Mouse (Mus musculus) midbrain, embryonic 14.5 days (tissue): Measurements from ENCODE around the gene Tmem186. TPM values are rescaled to one million over a fixed set of nuclear protein-coding genes. Genes with fewer than 3 reads are reported as not detected.

Source experiments
- ATAC-seq: fragments of 200-750 bp; cut with Nextera tagmentation; 2 replicates; pipeline ENCODE4 v1.8.0; 2017; ENCODE audit warnings: moderate number of reproducible peaks, moderate library complexity; ENCODE audit not compliant: low FRiP score, low TSS enrichment
- DNase-seq: peaks from one replicate; pipeline ENCODE4 v3.0.0-alpha.2; 2015
- H3K27ac ChIP-seq: fragments of 300-500 bp; sonication (generic); replicated peaks from 2 replicates; pipeline ENCODE4 v1.5.1; 2014; ENCODE audit warnings: mild to moderate bottlenecking, low read depth, low read length, moderate library complexity
- H3K27me3 ChIP-seq: fragments of 300-500 bp; sonication (generic); 2 replicates; pipeline ENCODE4 v1.6.1; 2014; ENCODE audit warnings: low read length, control low read depth, mixed read lengths; ENCODE audit not compliant: control insufficient read depth, insufficient read depth
- H3K36me3 ChIP-seq: fragments of 300-500 bp; sonication (generic); 2 replicates; pipeline ENCODE4 v1.6.1; 2014; ENCODE audit warnings: low read length, control low read depth; ENCODE audit not compliant: control insufficient read depth, insufficient read depth
- H3K4me1 ChIP-seq: fragments of 300-500 bp; sonication (generic); 2 replicates; pipeline ENCODE4 v1.6.1; 2014; ENCODE audit warnings: mild to moderate bottlenecking, antibody characterized with exemption, low read length, control low read depth; ENCODE audit not compliant: control insufficient read depth, insufficient read depth
- H3K4me2 ChIP-seq: fragments of 300-500 bp; sonication (generic); 2 replicates; pipeline ENCODE4 v1.6.1; 2014; ENCODE audit warnings: mild to moderate bottlenecking, low read length, moderate library complexity
- H3K4me3 ChIP-seq: fragments of 300-500 bp; sonication (generic); replicated peaks from 2 replicates; pipeline ENCODE4 v1.5.1; 2014; ENCODE audit warnings: low read depth, low read length
- H3K9ac ChIP-seq: fragments of 300-500 bp; sonication (generic); replicated peaks from 2 replicates; pipeline ENCODE4 v1.6.1; 2014; ENCODE audit warnings: mild to moderate bottlenecking, low read length, moderate library complexity
- H3K9me3 ChIP-seq: fragments of 300-500 bp; sonication (generic); 2 replicates; pipeline ENCODE4 v1.6.1; 2016; ENCODE audit warnings: low read length, control low read depth, mixed read lengths; ENCODE audit not compliant: control insufficient read depth
- WGBS: fragments of 180-500 bp; shearing (Covaris S2); extraction: QIAGEN DNeasy Blood & Tissue Kit; methylation state at CpG from one replicate; pipeline ENCODE4 v1.1.7; 2014; 5-methylcytosine and 5-hydroxymethylcytosine counted together
- polyA plus RNA-seq: library from polyadenylated mRNA; unstranded; fragments of >200 nt; fragmentation: Nextera tagmentation; extraction: Ambion mirVana; gene quantifications from 2 replicates; pipeline ENCODE4 v1.2.1, GENCODE M21; 2014

Gene Tmem186
- 16.1 and 17.2 TPM in 2 replicates for polyA plus RNA-seq

- Histone ChIP-seq H3K27ac (peak within 1 kb of the TSS; percentile 78), H3K4me1 (peaks cover 14% of the 10 kb centered on the region), H3K4me2 (peak within 1 kb of the TSS; percentile 94), H3K36me3 (peaks cover 33% of the 10 kb centered on the region), H3K27me3 (no peaks in the 10 kb centered on the region), H3K9ac (peak within 1 kb of the TSS; percentile 62), H3K9me3 (no peaks in the 10 kb centered on the region), H3K4me3 (peak within 1 kb of the TSS; percentile 80)
- DNase-seq: peak; percentile 96
- under 1% methylated on average over 59 of the region's 59 CpGs for WGBS
- peak; percentile 90 for ATAC-seq
Observed at GRCm38 (mm10) chr16:8637217-8638051, at the start of gene Tmem186, which contains the start of gene Pmm2. Gene Tmem186, minus strand, starts transcription at chr16:8637712. Gene Pmm2, plus strand, starts transcription at chr16:8637674.

GRCm38 (mm10) chr16:8686871-8687535, 49.5 kb upstream of the Tmem186 start:
- H3K27me3 ChIP-seq: no peaks in the 10 kb centered on the region
- H3K4me3 ChIP-seq: no peak overlapping the region
- DNase-seq: no peak
- ATAC-seq: no peak
- peaks cover 51% of the 10 kb centered on the region for H3K36me3 ChIP-seq
- H3K4me2 ChIP-seq: no peak overlapping the region
- 89% methylated on average over 11 of the region's 11 CpGs for WGBS
- no peaks in the 10 kb centered on the region for H3K4me1 ChIP-seq
- no peaks in the 10 kb centered on the region for H3K9me3 ChIP-seq
- H3K9ac ChIP-seq: no peak overlapping the region
- H3K27ac ChIP-seq: no peak overlapping the region

GRCm38 (mm10) chr16:8686121-8686870, 48.8 kb upstream of the Tmem186 start:
- no peak overlapping the region for H3K9ac ChIP-seq

GRCm38 (mm10) chr16:8685087-8685486, 47.6 kb upstream of the Tmem186 start:
- no peaks in the 10 kb centered on the region for H3K4me1 ChIP-seq

More at GRCm38 (mm10) chr16:8686121-8686870, 48.8 kb upstream of the Tmem186 start:
- Histone ChIP-seq H3K27me3 (no peaks in the 10 kb centered on the region), H3K27ac (no peak overlapping the region), H3K36me3 (peaks cover 44% of the 10 kb centered on the region), H3K4me2 (no peak overlapping the region), H3K4me1 (no peaks in the 10 kb centered on the region), H3K9me3 (no peaks in the 10 kb centered on the region), H3K4me3 (no peak overlapping the region)
- DNase-seq: peak; percentile 83
- no peak; the same call in 1 of the 2 replicates for ATAC-seq
- WGBS: 64% methylated on average over 7 of the region's 7 CpGs

GRCm38 (mm10) chr16:8680470-8680869, 43.0 kb upstream of the Tmem186 start, which contains the start of gene Gm5767:
Gene Gm5767, plus strand, starts transcription at chr16:8680770.
- 83% methylated on average over 5 of the region's 5 CpGs for WGBS
- ATAC-seq: no peak
- no peaks in the 10 kb centered on the region for H3K4me1 ChIP-seq
- no peaks in the 10 kb centered on the region for H3K27me3 ChIP-seq
- DNase-seq: no peak
- no peak within 1 kb of the TSS for H3K9ac ChIP-seq
- no peaks in the 10 kb centered on the region for H3K9me3 ChIP-seq
- no peak within 1 kb of the TSS for H3K4me3 ChIP-seq
- no peak within 1 kb of the TSS for H3K27ac ChIP-seq
- no peak within 1 kb of the TSS for H3K4me2 ChIP-seq
- peaks cover 2% of the 10 kb centered on the region; the same call in 1 of the 2 replicates for H3K36me3 ChIP-seq

More at GRCm38 (mm10) chr16:8685087-8685486, 47.6 kb upstream of the Tmem186 start:
- DNase-seq (no peak), ATAC-seq (no peak)
- H3K27ac ChIP-seq: no peak overlapping the region
- H3K36me3 ChIP-seq: peaks cover 34% of the 10 kb centered on the region
- no peaks in the 10 kb centered on the region for H3K27me3 ChIP-seq
- H3K4me3 ChIP-seq: no peak overlapping the region
- no peak overlapping the region for H3K9ac ChIP-seq
- H3K4me2 ChIP-seq: no peak overlapping the region
- H3K9me3 ChIP-seq: no peaks in the 10 kb centered on the region
- 91% methylated on average over 4 of the region's 4 CpGs for WGBS

- WGBS: 91% methylated on average over 3 of the region's 3 CpGs
- Histone ChIP-seq H3K36me3 (peaks cover 2% of the 10 kb centered on the region; the same call in 1 of the 2 replicates), H3K4me3 (no peak overlapping the region), H3K27ac (no peak overlapping the region), H3K4me1 (no peaks in the 10 kb centered on the region), H3K9me3 (no peaks in the 10 kb centered on the region), H3K9ac (no peak overlapping the region), H3K27me3 (no peaks in the 10 kb centered on the region), H3K4me2 (no peak overlapping the region)
- no peak for ATAC-seq
- DNase-seq: no peak
Observed at GRCm38 (mm10) chr16:8679780-8680179, 42.3 kb upstream of the Tmem186 start.

- DNase-seq (no peak), ATAC-seq (no peak)
- Histone ChIP-seq H3K4me1 (no peaks in the 10 kb centered on the region), H3K36me3 (peaks cover under 1% of the 10 kb centered on the region; the same call in 1 of the 2 replicates), H3K27ac (no peak overlapping the region), H3K9ac (no peak overlapping the region), H3K4me2 (no peak overlapping the region), H3K27me3 (no peaks in the 10 kb centered on the region), H3K4me3 (no peak overlapping the region), H3K9me3 (no peaks in the 10 kb centered on the region)
- WGBS: 82% methylated on average over 4 of the region's 4 CpGs
Observed at GRCm38 (mm10) chr16:8678676-8679075, 41.2 kb upstream of the Tmem186 start.

- H3K27me3 ChIP-seq: 0 out of 2 replicates have a peak, but pooled peaks cover 2% of the 10 kb centered on the region
- DNase-seq: no peak
- H3K36me3 ChIP-seq: no peaks in the 10 kb centered on the region
- H3K4me2 ChIP-seq: no peak overlapping the region
- no peaks in the 10 kb centered on the region for H3K4me1 ChIP-seq
- H3K9ac ChIP-seq: no peak overlapping the region
- H3K27ac ChIP-seq: no peak overlapping the region
- no peak for ATAC-seq
- H3K4me3 ChIP-seq: no peak overlapping the region
- WGBS: 51% methylated on average over 5 of the region's 5 CpGs
- no peaks in the 10 kb centered on the region for H3K9me3 ChIP-seq
Observed at GRCm38 (mm10) chr16:8678035-8678434, 40.5 kb upstream of the Tmem186 start.
